8 mouse cellular contexts compared by ENCODE assay signal in genomic region chr19:43675525-43676400, GRCm38 (mm10). TPM values are rescaled to one million over a fixed set of nuclear protein-coding genes. Genes with fewer than 3 reads are reported as not detected.
A peak's percentile ranks its signal among the peaks of the same experiment; 100 is the strongest.
DNase-seq lines count a peak whose midpoint lies in the region; ATAC-seq and TF ChIP-seq lines count a peak whose summit lies in the region.

No protein-coding gene starts in this region.

- H3K9ac ChIP-seq in MEL (ENCODE audit: control insufficient read depth, low read depth, low read length, poor library complexity, severe bottlenecking) = peak overlapping the region; percentile 81
- H3K9ac ChIP-seq in embryonic facial prominence, embryonic 13.5 days = peak overlapping the region; percentile 77
- peak overlapping the region; percentile 72 for H3K9ac ChIP-seq in hindbrain, postnatal 0 days (replicated peaks; ENCODE audit: low read length)
- H3K9ac ChIP-seq in liver, postnatal 0 days (replicated peaks) = peak overlapping the region; percentile 80

- TF ChIP-seq EP300 in MEL (IDR thresholded peaks at IDR 0.05; ENCODE audit: low read depth in 1 of 2, low read length in 2 of 2) = 0 out of 4 replicates have a peak, but pooled peaks of 1 of the 2 experiments have one; percentile 16
- TF ChIP-seq EP300 in liver, postnatal 0 days (IDR thresholded peaks at IDR 0.05; ENCODE audit: low read depth) = no peak

- TF ChIP-seq CTCF in kidney, adult 2 months (conservative IDR thresholded peaks at IDR 0.05; ENCODE audit: insufficient read depth, insufficient read length, low read depth, low read length) = no peak
- TF ChIP-seq CTCF in MEL (IDR thresholded peaks at IDR 0.05 in 2 of 3, conservative IDR thresholded peaks at IDR 0.05 in 1 of 3; ENCODE audit: control insufficient read depth in 1 of 3, insufficient read depth in 1 of 3, low read depth in 2 of 3, low read length in 3 of 3, poor library complexity in 1 of 3, severe bottlenecking in 1 of 3) = no peak
- no peak for TF ChIP-seq CTCF in hindbrain, postnatal 0 days (IDR thresholded peaks at IDR 0.05; ENCODE audit: low read depth)
- no peak for TF ChIP-seq CTCF in liver, postnatal 0 days (IDR thresholded peaks at IDR 0.05; ENCODE audit: low read depth)

- H3K27me3 ChIP-seq in kidney, adult 2 months (replicated peaks; ENCODE audit: control insufficient read depth, insufficient read depth, low read length) = no peaks in the 10 kb centered on the region
- H3K27me3 ChIP-seq in MEL (ENCODE audit: control insufficient read depth in 1 of 2, insufficient read depth in 2 of 2, low read length in 2 of 2) = no peaks in the 10 kb centered on the region
- no peaks in the 10 kb centered on the region; the same call in 1 of the 2 replicates for H3K27me3 ChIP-seq in embryonic facial prominence, embryonic 13.5 days
- H3K27me3 ChIP-seq in hindbrain, postnatal 0 days (ENCODE audit: insufficient read depth, low read length) = no peaks in the 10 kb centered on the region
- no peaks in the 10 kb centered on the region for H3K27me3 ChIP-seq in liver, postnatal 0 days (ENCODE audit: insufficient read depth, low read length)

- TF ChIP-seq RAD21 in MEL (IDR thresholded peaks at IDR 0.05; ENCODE audit: low read depth, low read length) = no peak

- H3K36me3 ChIP-seq in kidney, adult 2 months (ENCODE audit: control insufficient read depth, insufficient read depth, low read length) = no peaks in the 10 kb centered on the region
- H3K36me3 ChIP-seq in MEL (ENCODE audit: control insufficient read depth in 1 of 2, insufficient read depth in 2 of 2, low read length in 2 of 2) = peaks cover 0 to 46% of the 10 kb centered on the region in 2 experiments; a peak in 2 of 4 replicates
- no peaks in the 10 kb centered on the region for H3K36me3 ChIP-seq in embryonic facial prominence, embryonic 13.5 days
- H3K36me3 ChIP-seq in hindbrain, postnatal 0 days (ENCODE audit: insufficient read depth, low read length) = no peaks in the 10 kb centered on the region
- H3K36me3 ChIP-seq in liver, postnatal 0 days (replicated peaks; ENCODE audit: insufficient read depth, low read length) = no peaks in the 10 kb centered on the region

- ATAC-seq in embryonic facial prominence, embryonic 13.5 days (ENCODE audit: insufficient number of reproducible peaks, insufficient read depth, low FRiP score, low TSS enrichment, low read depth) = no peak
- no peak for ATAC-seq in hindbrain, postnatal 0 days
- ATAC-seq in liver, postnatal 0 days = no peak

- TF ChIP-seq POLR2A in kidney, adult 2 months (IDR thresholded peaks at IDR 0.05; ENCODE audit: low read depth, low read length) = peak; percentile 3
- TF ChIP-seq POLR2A in MEL (IDR thresholded peaks at IDR 0.05; ENCODE audit: control insufficient read depth in 1 of 2, insufficient read depth in 1 of 2, low read depth in 1 of 2, low read length in 2 of 2, poor library complexity in 1 of 2) = peak in 1 of 2 experiments; percentile 96; a peak in 3 of 4 replicates

- H3K4me2 ChIP-seq in embryonic facial prominence, embryonic 13.5 days = peak overlapping the region; percentile 92
- H3K4me2 ChIP-seq in hindbrain, postnatal 0 days (ENCODE audit: low read depth, low read length) = peak overlapping the region; percentile 93
- H3K4me2 ChIP-seq in liver, postnatal 0 days (ENCODE audit: low read depth, low read length) = peak overlapping the region; percentile 96

- H3K4me1 ChIP-seq in kidney, adult 2 months (ENCODE audit: control insufficient read depth, insufficient read depth, low read length) = peaks cover 8% of the 10 kb centered on the region; the same call in 1 of the 2 replicates
- H3K4me1 ChIP-seq in MEL (ENCODE audit: control insufficient read depth in 1 of 2, insufficient read depth in 2 of 2, low read length in 2 of 2) = peaks cover 14 to 39% of the 10 kb centered on the region in 2 experiments
- peaks cover 21% of the 10 kb centered on the region for H3K4me1 ChIP-seq in embryonic facial prominence, embryonic 13.5 days
- peaks cover 21% of the 10 kb centered on the region for H3K4me1 ChIP-seq in hindbrain, postnatal 0 days (ENCODE audit: insufficient read depth, low read length)
- peaks cover 30% of the 10 kb centered on the region for H3K4me1 ChIP-seq in liver, postnatal 0 days (ENCODE audit: insufficient read depth)

- no peaks in the 10 kb centered on the region for H3K9me3 ChIP-seq in MEL (replicated peaks; ENCODE audit: insufficient read depth, low read length)
- no peaks in the 10 kb centered on the region for H3K9me3 ChIP-seq in embryonic facial prominence, embryonic 13.5 days
- H3K9me3 ChIP-seq in hindbrain, postnatal 0 days (ENCODE audit: low read length) = no peaks in the 10 kb centered on the region
- H3K9me3 ChIP-seq in liver, postnatal 0 days (ENCODE audit: low read length) = no peaks in the 10 kb centered on the region

- 1% methylated on average over 43 of the region's 43 CpGs for WGBS in kidney, adult 2 months
- WGBS in embryonic facial prominence, embryonic 13.5 days = 1% methylated on average over 43 of the region's 43 CpGs
- 2% methylated on average over 43 of the region's 43 CpGs for WGBS in hindbrain, postnatal 0 days
- 1% methylated on average over 43 of the region's 43 CpGs for WGBS in liver, postnatal 0 days (ENCODE audit: insufficient replicate concordance)

- H3K4me3 ChIP-seq in kidney, adult 2 months (ENCODE audit: insufficient read depth, low read depth, low read length) = peak overlapping the region; percentile 65
- peak overlapping the region; percentile 66 to 77 for H3K4me3 ChIP-seq in MEL (ENCODE audit: control insufficient read depth in 1 of 2, insufficient read depth in 1 of 2, low read depth in 2 of 2, low read length in 2 of 2)
- H3K4me3 ChIP-seq in embryonic facial prominence, embryonic 13.5 days = peak overlapping the region; percentile 88
- peak overlapping the region; percentile 86 for H3K4me3 ChIP-seq in hindbrain, postnatal 0 days (ENCODE audit: low read length)
- peak overlapping the region; percentile 70 for H3K4me3 ChIP-seq in liver, postnatal 0 days (ENCODE audit: low read depth, low read length)

- peaks cover 47% of the 10 kb centered on the region for H3K79me2 ChIP-seq in MEL (ENCODE audit: control insufficient read depth, insufficient read depth, low read length, poor library complexity)

- DNase-seq in kidney, adult 2 months = peak; percentile 62
- no peak for DNase-seq in kidney, adult 11 months
- DNase-seq in MEL (ENCODE audit: low read depth, low spot score) = peak; percentile 85
- peak; percentile 50 for DNase-seq in hindbrain, postnatal 0 days (ENCODE audit: low spot score)
- no peak for DNase-seq in liver, postnatal 0 days
- peak; percentile 38 to 56 for DNase-seq in right cerebral cortex, adult 2 months (ENCODE audit: low spot score in 2 of 2)
- no peak for DNase-seq in frontal cortex, postnatal 10 days (ENCODE audit: low spot score in 2 of 2)

- peak overlapping the region; percentile 96 for H3K27ac ChIP-seq in kidney, adult 2 months (ENCODE audit: insufficient read depth, low read depth, low read length)
- peak overlapping the region; percentile 92 for H3K27ac ChIP-seq in MEL (ENCODE audit: control insufficient read depth, low read depth, low read length)
- H3K27ac ChIP-seq in embryonic facial prominence, embryonic 13.5 days = peak overlapping the region; percentile 91
- peak overlapping the region; percentile 99 for H3K27ac ChIP-seq in hindbrain, postnatal 0 days
- H3K27ac ChIP-seq in liver, postnatal 0 days (ENCODE audit: low read depth) = peak overlapping the region; percentile 99

TF ChIP-seq in MEL, 35 proteins besides CTCF, POLR2A, EP300 and RAD21 (continues in another document):
- no peak for TF ChIP-seq POLR2AphosphoS2 (IDR thresholded peaks at IDR 0.05; ENCODE audit: low read length)
- no peak; the same call in 1 of the 2 replicates for TF ChIP-seq KAT2A (conservative IDR thresholded peaks at IDR 0.05; ENCODE audit: low read depth, low read length)
- TF ChIP-seq NELFE (IDR thresholded peaks at IDR 0.05; ENCODE audit: low read depth, low read length) = no peak
- peak; percentile 48; the same call in 1 of the 2 replicates for TF ChIP-seq TBP (IDR thresholded peaks at IDR 0.05; ENCODE audit: low read depth, low read length)
- TF ChIP-seq MYC (IDR thresholded peaks at IDR 0.05; ENCODE audit: low read depth, low read length) = peak; percentile 80
- TF ChIP-seq SIN3A (IDR thresholded peaks at IDR 0.05; ENCODE audit: low read length) = peak; percentile 93
- TF ChIP-seq JUND (IDR thresholded peaks at IDR 0.05; ENCODE audit: low read depth, low read length) = peak; percentile 44; the same call in 1 of the 2 replicates
- TF ChIP-seq ETS1 (IDR thresholded peaks at IDR 0.05; ENCODE audit: low read depth, low read length) = peak; percentile 69
- peak; percentile 83 for TF ChIP-seq MXI1 (IDR thresholded peaks at IDR 0.05; ENCODE audit: low read depth, low read length)
- peak; percentile 89; the same call in 1 of the 2 replicates for TF ChIP-seq POLR2AphosphoS5 (IDR thresholded peaks at IDR 0.05; ENCODE audit: borderline replicate concordance, low read depth, low read length)
- TF ChIP-seq MAFK (IDR thresholded peaks at IDR 0.05; ENCODE audit: borderline replicate concordance, low read depth, low read length) = no peak
- no peak for TF ChIP-seq UBTF (IDR thresholded peaks at IDR 0.05; ENCODE audit: borderline replicate concordance, insufficient read depth, low read depth, low read length)
- no peak for TF ChIP-seq MEF2A (IDR thresholded peaks at IDR 0.05; ENCODE audit: extremely low read depth, insufficient replicate concordance, low read depth, low read length, poor library complexity, severe bottlenecking)

RNA-seq across cellular contexts. Expression of gene Slc25a28, which starts 1.1 kb away (rescaled TPM):
- 83.2 and 93.1 TPM in 2 replicates for polyA plus RNA-seq in kidney, adult 2 months (2012; rRNA removed)
- total RNA-seq in MEL (2012; rRNA removed) = 57.9 and 58.2 TPM in 2 replicates
- polyA plus RNA-seq in MEL (2012; ENCODE audit: insufficient read depth in 1 of 2, insufficient read length in 2 of 2, low read depth in 1 of 2, low replicate concordance in 2 of 2, missing spikeins in 1 of 2) = 100 to 1,000 TPM in 1 of 2 experiments, not detected in 1; 110 TPM
- 13.6 and 16.5 TPM in 2 replicates for polyA plus RNA-seq in embryonic facial prominence, embryonic 13.5 days (2015; fragmentation: Nextera tagmentation; extraction: Ambion mirVana)
- 35.7 and 53.1 TPM in 2 replicates for total RNA-seq in hindbrain, postnatal 0 days (2014; rRNA removed)
- 16.1 and 18.1 TPM in 2 replicates for polyA plus RNA-seq in hindbrain, postnatal 0 days (2015; fragmentation: Nextera tagmentation; extraction: Ambion mirVana)
- 4.8 and 6.3 TPM in 2 replicates for polyA plus RNA-seq in liver, postnatal 0 days (2015; fragmentation: Nextera tagmentation; extraction: Ambion mirVana)

RNA-seq across cellular contexts. Expression of gene Entpd7, which starts 13.7 kb away (rescaled TPM):
- polyA plus RNA-seq in kidney, adult 2 months (2012; rRNA removed) = 6.1 and 6.5 TPM in 2 replicates
- total RNA-seq in MEL (2012; rRNA removed) = 7.7 and 8.0 TPM in 2 replicates
- polyA plus RNA-seq in MEL (2012; ENCODE audit: insufficient read depth in 1 of 2, insufficient read length in 2 of 2, low read depth in 1 of 2, low replicate concordance in 2 of 2, missing spikeins in 1 of 2) = 1 to 10 TPM in 1 of 2 experiments, not detected in 1; 4.2 TPM
- polyA plus RNA-seq in embryonic facial prominence, embryonic 13.5 days (2015; fragmentation: Nextera tagmentation; extraction: Ambion mirVana) = 10.3 TPM in 2 replicates
- 6.1 and 7.9 TPM in 2 replicates for total RNA-seq in hindbrain, postnatal 0 days (2014; rRNA removed)
- 7.2 and 8.7 TPM in 2 replicates for polyA plus RNA-seq in hindbrain, postnatal 0 days (2015; fragmentation: Nextera tagmentation; extraction: Ambion mirVana)
- polyA plus RNA-seq in liver, postnatal 0 days (2015; fragmentation: Nextera tagmentation; extraction: Ambion mirVana) = 1.9 TPM in 2 replicates

Comparison
In these comparisons a context has a peak if more than half of its experiments do, and no peak if none do; other contexts are left out.
1. DNase-seq: peak in kidney, adult 2 months (single experiment), MEL (single experiment), hindbrain, postnatal 0 days (single experiment) and right cerebral cortex, adult 2 months (2 of 2); none in kidney, adult 11 months (single experiment), liver, postnatal 0 days (single experiment) and frontal cortex, postnatal 10 days (0 of 2).
2. Peak in every context shown above with its lines, with median percentiles within 50 percentile points of each other: H3K27ac ChIP-seq, H3K4me3 ChIP-seq, H3K9ac ChIP-seq and H3K4me2 ChIP-seq.